Mouse (Mus musculus) cortical plate, adult 2 months (tissue): ENCODE data around the gene Trim10.

Experiments
- CTCF ChIP-seq: fragments of 200-500 bp; IDR thresholded peaks from 2 replicates; pipeline ENCODE4 v1.5.1; 2011; ENCODE audit warnings: mild to moderate bottlenecking, control low read depth, low read length; ENCODE audit not compliant: insufficient read depth; ENCODE audit errors: extremely low read depth
- POLR2A ChIP-seq: fragments of 200-500 bp; IDR thresholded peaks from 2 replicates; pipeline ENCODE4 v1.6.1; 2011; ENCODE audit warnings: mild to moderate bottlenecking, low read length, control low read depth; ENCODE audit not compliant: insufficient read depth; ENCODE audit errors: extremely low read depth

DNA sequence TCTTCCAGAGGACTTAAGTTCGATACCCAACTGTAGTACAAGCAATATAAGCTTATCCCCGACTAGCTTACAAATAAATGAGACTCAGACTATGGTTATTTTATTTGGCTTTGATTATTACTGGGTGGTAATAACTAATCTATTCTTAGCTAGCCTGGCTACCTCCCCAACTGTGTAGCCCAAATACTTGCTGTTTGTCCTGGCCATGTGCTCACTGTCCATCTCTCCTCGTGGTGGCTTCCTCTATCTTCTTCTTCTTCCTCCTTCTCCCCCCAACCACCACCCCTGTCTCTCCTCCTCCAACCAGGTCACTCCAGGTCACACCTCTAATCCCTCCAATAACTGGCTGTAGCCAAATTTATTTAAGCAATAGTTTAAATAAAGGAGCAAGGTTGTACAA, 38.9 kb upstream of the Trim10 start:
- TF ChIP-seq CTCF = no peak
- no peak for TF ChIP-seq POLR2A
